Mouse (Mus musculus) heart, embryonic 15.5 days (tissue): Measurements from ENCODE around the gene Rnf111. TPM values are rescaled to one million over a fixed set of nuclear protein-coding genes. Genes with fewer than 3 reads are reported as not detected.

Source experiments
- ATAC-seq: fragments of 200-750 bp; cut with Nextera tagmentation; replicated peaks from 2 replicates; pipeline ENCODE4 v1.8.0; 2017; ENCODE audit warnings: low read depth, moderate TSS enrichment; ENCODE audit not compliant: insufficient number of reproducible peaks, insufficient read depth, low FRiP score
- H3K27ac ChIP-seq: fragments of 300-500 bp; sonication (generic); 2 replicates; pipeline ENCODE4 v1.5.1; 2015; ENCODE audit warnings: mild to moderate bottlenecking, inconsistent platforms
- H3K27me3 ChIP-seq: fragments of 300-500 bp; sonication (generic); 2 replicates; pipeline ENCODE4 v1.6.1; 2015; ENCODE audit warnings: inconsistent platforms
- H3K36me3 ChIP-seq: fragments of 300-500 bp; sonication (generic); 2 replicates; pipeline ENCODE4 v1.6.1; 2015; ENCODE audit warnings: mild to moderate bottlenecking, inconsistent platforms
- H3K4me1 ChIP-seq: fragments of 300-500 bp; sonication (generic); replicated peaks from 2 replicates; pipeline ENCODE4 v1.6.1; 2015; ENCODE audit warnings: inconsistent platforms
- H3K4me2 ChIP-seq: fragments of 300-500 bp; sonication (generic); 2 replicates; pipeline ENCODE4 v1.6.1; 2015; ENCODE audit warnings: inconsistent platforms, mild to moderate bottlenecking, moderate library complexity
- H3K4me3 ChIP-seq: fragments of 300-500 bp; sonication (generic); 2 replicates; pipeline ENCODE4 v1.5.1; 2015; ENCODE audit warnings: mild to moderate bottlenecking, inconsistent platforms
- H3K9ac ChIP-seq: fragments of 300-500 bp; sonication (generic); 2 replicates; pipeline ENCODE4 v1.6.1; 2015; ENCODE audit warnings: mild to moderate bottlenecking, inconsistent platforms
- H3K9me3 ChIP-seq: fragments of 300-500 bp; sonication (generic); replicated peaks from 2 replicates; pipeline ENCODE4 v1.6.1; 2016; ENCODE audit warnings: inconsistent platforms
- WGBS: fragments of 180-500 bp; shearing (Covaris S2); methylation state at CpG from one replicate; pipeline ENCODE4 v1.1.7; 2015; ENCODE audit warnings: mixed read lengths; 5-methylcytosine and 5-hydroxymethylcytosine counted together
- polyA plus RNA-seq: library from polyadenylated mRNA; unstranded; fragments of >200 nt; fragmentation: Nextera tagmentation; extraction: Ambion mirVana; gene quantifications from 2 replicates; pipeline ENCODE4 v1.2.1, GENCODE M21; 2015

Rnf111 gene
- polyA plus RNA-seq, 1 experiment from 2014 or later = 18.5 TPM

- no peaks in the 10 kb centered on the region for H3K27me3 ChIP-seq
- no peak overlapping the region for H3K4me2 ChIP-seq
- H3K9me3 ChIP-seq = no peaks in the 10 kb centered on the region
- H3K4me1 ChIP-seq = no peaks in the 10 kb centered on the region
- H3K36me3 ChIP-seq = peaks cover 65% of the 10 kb centered on the region
- H3K9ac ChIP-seq = no peak overlapping the region
- no peak overlapping the region for H3K27ac ChIP-seq
- H3K4me3 ChIP-seq = no peak overlapping the region
- WGBS = 73% methylated on average over 4 of the region's 4 CpGs
- no peak for ATAC-seq
Observed at GRCm38 (mm10) chr9:70439959-70440358, 63.6 kb downstream of the Rnf111 start.

- Histone ChIP-seq H3K4me1 (peaks cover 10% of the 10 kb centered on the region), H3K9ac (no peak overlapping the region), H3K36me3 (peaks cover 36% of the 10 kb centered on the region), H3K27ac (no peak overlapping the region), H3K4me3 (no peak overlapping the region), H3K9me3 (no peaks in the 10 kb centered on the region), H3K4me2 (no peak overlapping the region), H3K27me3 (no peaks in the 10 kb centered on the region)
- no peak for ATAC-seq
- WGBS = 94% methylated on average over 2 of the region's 2 CpGs
Observed at GRCm38 (mm10) chr9:70422661-70423060, 80.9 kb downstream of the Rnf111 start.

- peak; percentile 94 for ATAC-seq
- Histone ChIP-seq H3K9ac (peak within 1 kb of the TSS; percentile 71), H3K4me3 (peak within 1 kb of the TSS; percentile 71), H3K36me3 (peaks cover 27% of the 10 kb centered on the region), H3K9me3 (no peaks in the 10 kb centered on the region), H3K4me1 (peaks cover 10% of the 10 kb centered on the region), H3K27me3 (no peaks in the 10 kb centered on the region), H3K27ac (peak within 1 kb of the TSS; percentile 56), H3K4me2 (peak within 1 kb of the TSS; percentile 92)
- 2% methylated on average over 45 of the region's 45 CpGs for WGBS
Observed at GRCm38 (mm10) chr9:70421257-70422056, 82.1 kb downstream of the Rnf111 start, which contains the start of gene Ccnb2. TSS of gene Ccnb2 (minus strand) at chr9:70421547.

GRCm38 (mm10) chr9:70416412-70416811 lies 87.1 kb downstream of the Rnf111 start:
- H3K9me3 ChIP-seq = no peaks in the 10 kb centered on the region
- H3K4me2 ChIP-seq = no peak overlapping the region
- peaks cover 10% of the 10 kb centered on the region for H3K4me1 ChIP-seq
- ATAC-seq = no peak
- 75% methylated on average over 3 of the region's 3 CpGs for WGBS
- H3K27ac ChIP-seq = no peak overlapping the region
- H3K36me3 ChIP-seq = peaks cover 58% of the 10 kb centered on the region
- H3K9ac ChIP-seq = no peak overlapping the region
- H3K4me3 ChIP-seq = no peak overlapping the region
- no peaks in the 10 kb centered on the region for H3K27me3 ChIP-seq

- Histone ChIP-seq H3K36me3 (peaks cover 84% of the 10 kb centered on the region), H3K4me3 (no peak overlapping the region), H3K27ac (no peak overlapping the region), H3K4me2 (no peak overlapping the region), H3K9me3 (no peaks in the 10 kb centered on the region), H3K4me1 (no peaks in the 10 kb centered on the region), H3K9ac (no peak overlapping the region), H3K27me3 (no peaks in the 10 kb centered on the region)
- WGBS = 88% methylated on average over 7 of the region's 7 CpGs
- no peak for ATAC-seq
Observed at GRCm38 (mm10) chr9:70413038-70413437, 90.5 kb downstream of the Rnf111 start.

GRCm38 (mm10) chr9:70410668-70411067 lies 92.9 kb downstream of the Rnf111 start:
- 74% methylated on average over 11 of the region's 11 CpGs for WGBS
- Histone ChIP-seq H3K36me3 (peaks cover 85% of the 10 kb centered on the region), H3K4me3 (no peak overlapping the region), H3K27ac (no peak overlapping the region), H3K27me3 (no peaks in the 10 kb centered on the region), H3K4me2 (no peak overlapping the region), H3K4me1 (no peaks in the 10 kb centered on the region), H3K9me3 (no peaks in the 10 kb centered on the region), H3K9ac (no peak overlapping the region)
- ATAC-seq = no peak

GRCm38 (mm10) chr9:70409743-70410142 lies 93.8 kb downstream of the Rnf111 start:
- Histone ChIP-seq H3K36me3 (peaks cover 80% of the 10 kb centered on the region), H3K27me3 (no peaks in the 10 kb centered on the region), H3K4me2 (no peak overlapping the region), H3K9ac (no peak overlapping the region), H3K9me3 (no peaks in the 10 kb centered on the region), H3K27ac (no peak overlapping the region), H3K4me1 (no peaks in the 10 kb centered on the region), H3K4me3 (no peak overlapping the region)
- no peak for ATAC-seq
- WGBS = 96% methylated on average over 8 of the region's 8 CpGs

- H3K36me3 ChIP-seq = peaks cover 71% of the 10 kb centered on the region
- no peak overlapping the region for H3K9ac ChIP-seq
- no peak for ATAC-seq
- no peak overlapping the region for H3K4me2 ChIP-seq
- 91% methylated on average over 3 of the region's 3 CpGs for WGBS
- no peaks in the 10 kb centered on the region for H3K9me3 ChIP-seq
- H3K27ac ChIP-seq = no peak overlapping the region
- no peak overlapping the region for H3K4me3 ChIP-seq
- H3K4me1 ChIP-seq = no peaks in the 10 kb centered on the region
- H3K27me3 ChIP-seq = no peaks in the 10 kb centered on the region
Observed at GRCm38 (mm10) chr9:70408791-70409190, 94.7 kb downstream of the Rnf111 start.

- H3K9ac ChIP-seq = no peak overlapping the region
- H3K4me2 ChIP-seq = no peak overlapping the region
- no peak for ATAC-seq
- H3K4me1 ChIP-seq = no peaks in the 10 kb centered on the region
- H3K27me3 ChIP-seq = no peaks in the 10 kb centered on the region
- H3K27ac ChIP-seq = no peak overlapping the region
- no peak overlapping the region for H3K4me3 ChIP-seq
- WGBS = 83% methylated on average over 3 of the region's 3 CpGs
- H3K36me3 ChIP-seq = peaks cover 49% of the 10 kb centered on the region
- no peaks in the 10 kb centered on the region for H3K9me3 ChIP-seq
Observed at GRCm38 (mm10) chr9:70406596-70406995, 96.9 kb downstream of the Rnf111 start.

GRCm38 (mm10) chr9:70401937-70402539 lies 101.5 kb downstream of the Rnf111 start:
- Histone ChIP-seq H3K27ac (no peak overlapping the region), H3K36me3 (peaks cover 19% of the 10 kb centered on the region), H3K4me3 (no peak overlapping the region), H3K27me3 (no peaks in the 10 kb centered on the region), H3K4me2 (no peak overlapping the region), H3K9me3 (no peaks in the 10 kb centered on the region), H3K9ac (no peak overlapping the region), H3K4me1 (no peaks in the 10 kb centered on the region)
- 87% methylated on average over 8 of the region's 8 CpGs for WGBS
- ATAC-seq = no peak

- Histone ChIP-seq H3K9ac (no peak overlapping the region), H3K9me3 (no peaks in the 10 kb centered on the region), H3K27ac (no peak overlapping the region), H3K36me3 (peaks cover 27% of the 10 kb centered on the region; the same call in 1 of the 2 replicates), H3K27me3 (no peaks in the 10 kb centered on the region), H3K4me3 (no peak overlapping the region), H3K4me2 (no peak overlapping the region), H3K4me1 (no peaks in the 10 kb centered on the region)
- no peak for ATAC-seq
- 83% methylated on average over 2 of the region's 2 CpGs for WGBS
Observed at GRCm38 (mm10) chr9:70396083-70396482, 107.4 kb downstream of the Rnf111 start.
